Mouse (Mus musculus) kidney, postnatal 14 days (tissue): ENCODE data around the gene Rnf157.
"Not testable (repeated sequence)": the region's sequence is repeated elsewhere in the genome, so short reads cannot be mapped to it uniquely, and the experiment has no call there.

ENCODE experiments used
- DNase-seq: peaks from one replicate; pipeline ENCODE4 v3.0.0; 2022; ENCODE audit warnings: mixed read lengths

Gene Rnf157

DNA sequence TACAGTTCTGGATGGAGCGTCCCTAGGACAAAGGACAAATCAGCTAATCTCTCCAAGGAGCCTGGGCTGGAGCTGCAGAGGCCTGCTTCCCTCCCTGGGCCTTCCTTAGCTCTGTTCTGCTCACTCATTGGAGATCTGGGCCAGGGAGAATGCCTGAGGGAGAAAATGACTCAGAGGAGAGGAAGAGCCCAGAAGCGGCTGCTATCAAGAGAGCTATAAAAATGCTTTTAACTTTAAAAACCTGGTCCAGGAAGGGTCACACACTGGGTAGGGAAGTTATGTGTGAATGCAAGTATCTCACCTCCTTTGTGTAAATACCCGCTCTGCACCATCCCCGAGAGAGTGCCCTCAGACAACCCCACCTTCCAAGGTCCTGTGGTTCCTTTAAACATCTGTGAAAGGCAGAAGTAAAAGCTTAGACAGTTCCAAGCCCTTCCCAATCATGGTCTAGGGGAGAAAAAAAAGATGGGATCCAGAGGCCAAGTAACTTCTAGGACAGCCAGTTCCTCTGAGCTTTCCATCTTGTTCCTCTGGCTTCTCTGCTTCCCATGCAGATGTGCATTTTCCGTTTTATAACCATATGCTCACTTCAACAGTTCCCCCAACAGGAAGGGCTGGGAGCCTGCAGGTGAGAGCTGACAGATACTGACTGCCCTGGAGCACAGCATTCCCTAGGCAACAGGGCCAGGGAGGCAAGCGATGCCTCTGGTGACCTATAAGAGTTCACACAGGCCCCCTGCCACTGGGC lies 3.5 kb upstream of the Rnf157 start:
- DNase-seq = no peak

GRCm38 (mm10) chr11:116413631-116414022 lies 795 bp upstream of the Rnf157 start:
- no peak for DNase-seq

- no peak for DNase-seq
Observed at GRCm38 (mm10) chr11:116412028-116412827, 604 bp downstream of the Rnf157 start.

- no peak for DNase-seq
Observed at GRCm38 (mm10) chr11:116411582-116411981, 1.2 kb downstream of the Rnf157 start.

GRCm38 (mm10) chr11:116410415-116410814 lies 2.4 kb downstream of the Rnf157 start:
- not testable (repeated sequence) for DNase-seq

DNA sequence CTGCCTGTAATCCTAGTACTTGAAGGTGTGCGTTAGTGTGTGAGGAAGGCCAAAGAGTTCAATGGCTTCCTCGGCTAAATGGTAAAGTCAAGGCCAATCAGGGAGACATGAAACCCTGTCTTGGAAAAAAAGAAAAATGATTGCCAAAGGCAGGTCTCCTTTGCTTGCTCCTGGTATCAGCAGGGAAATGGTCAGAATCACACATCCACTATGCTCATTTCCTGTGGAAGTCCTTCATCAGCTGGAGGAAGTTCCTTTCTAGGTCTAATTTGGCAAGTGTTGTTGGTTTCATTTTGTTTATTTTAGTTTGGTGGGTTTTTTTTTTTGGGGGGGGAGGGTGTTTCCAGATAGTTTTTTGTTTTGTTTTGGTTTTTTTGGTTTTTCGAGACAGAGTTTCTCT lies 3.8 kb downstream of the Rnf157 start:
- DNase-seq = no peak

GRCm38 (mm10) chr11:116406231-116406728 lies 6.6 kb downstream of the Rnf157 start:
- no peak for DNase-seq

- no peak for DNase-seq
Observed at GRCm38 (mm10) chr11:116405601-116406000, 7.2 kb downstream of the Rnf157 start.

- DNase-seq = peak; percentile 39
Observed at GRCm38 (mm10) chr11:116400560-116400959, 12.3 kb downstream of the Rnf157 start.

- DNase-seq = no peak
Observed at GRCm38 (mm10) chr11:116398348-116398677, 14.5 kb downstream of the Rnf157 start.

GRCm38 (mm10) chr11:116397517-116398347 lies 15.1 kb downstream of the Rnf157 start:
- no peak for DNase-seq

GRCm38 (mm10) chr11:116396934-116397330 lies 15.9 kb downstream of the Rnf157 start:
- DNase-seq = no peak

GRCm38 (mm10) chr11:116396276-116396933 lies 16.4 kb downstream of the Rnf157 start:
- DNase-seq = peak; percentile 42

GRCm38 (mm10) chr11:116394769-116395168 lies 18.1 kb downstream of the Rnf157 start:
- DNase-seq = no peak

DNA sequence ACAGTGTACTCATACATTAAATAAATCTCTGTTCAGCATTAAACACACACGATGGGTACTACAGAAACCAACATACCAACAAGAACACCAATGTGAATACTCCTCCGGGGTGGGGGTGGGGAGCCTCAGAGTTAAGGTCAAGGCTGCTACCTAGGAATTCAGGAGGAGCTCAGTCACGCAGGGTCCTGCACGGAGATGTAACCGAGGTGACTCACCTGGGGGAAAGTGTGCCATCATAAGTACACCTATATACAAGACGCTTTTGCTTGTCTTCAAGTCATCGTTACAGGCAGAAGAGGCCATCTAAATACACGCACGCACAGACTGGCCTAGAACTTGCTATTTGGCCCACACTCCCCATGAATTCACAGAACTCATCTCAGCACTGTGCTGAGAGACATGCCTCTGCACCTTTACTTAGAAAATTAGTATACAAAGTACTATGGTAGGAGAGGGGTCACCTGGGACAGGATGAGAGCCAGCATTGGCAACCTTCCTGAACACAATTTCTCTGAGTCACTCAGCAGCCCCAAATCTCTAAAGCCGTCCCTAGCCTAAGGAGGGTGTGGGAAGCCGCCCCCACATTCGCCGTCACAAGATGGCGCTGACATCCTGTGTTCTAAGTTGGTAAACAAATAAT lies 23.9 kb downstream of the Rnf157 start:
- peak; percentile 55 for DNase-seq

DNA sequence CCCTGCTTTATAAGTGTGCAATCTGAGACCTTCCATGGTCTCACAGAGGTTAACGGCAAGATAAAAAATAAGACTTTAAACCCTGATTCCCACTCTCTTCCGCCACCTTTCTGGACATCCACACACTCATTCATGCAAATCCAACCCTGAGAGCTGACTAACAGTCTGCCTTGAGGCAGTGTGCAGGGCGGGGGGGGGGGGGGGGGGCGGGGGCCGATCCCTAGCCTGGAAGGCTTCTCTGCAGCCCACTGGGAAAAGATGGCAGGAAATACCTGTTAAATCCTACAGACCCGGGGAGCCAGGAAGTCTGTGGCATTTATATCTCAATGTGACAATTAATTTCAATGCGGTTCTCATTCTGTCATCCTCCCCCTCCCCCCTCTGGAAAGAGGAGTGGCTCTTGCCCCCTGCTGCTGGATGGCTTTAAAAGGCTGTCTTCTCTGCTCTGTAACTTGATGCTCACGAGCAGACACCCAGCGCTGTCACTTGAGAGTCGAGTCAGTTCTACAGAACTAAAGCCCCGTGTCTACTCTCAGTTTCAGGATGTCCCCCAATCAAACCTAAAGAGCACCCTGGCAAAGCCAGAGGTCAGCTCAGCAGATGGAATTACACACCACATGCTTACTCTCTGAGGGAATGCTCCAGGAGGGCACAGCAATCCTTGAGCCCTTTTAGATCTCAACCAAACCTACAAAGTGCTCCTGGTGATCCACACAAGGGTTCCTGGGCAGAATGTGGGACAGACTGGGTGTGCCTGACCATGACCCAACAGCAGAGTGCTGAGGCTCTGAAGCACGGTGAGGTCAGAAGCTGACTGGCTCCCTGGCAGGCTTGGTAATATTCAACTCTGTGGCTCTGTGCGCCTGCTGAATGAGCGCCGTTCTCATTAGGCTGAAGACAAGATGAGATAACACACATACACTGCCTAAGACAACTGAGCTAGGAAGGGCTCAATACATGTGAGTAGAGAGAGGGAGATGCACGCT lies 25.5 kb downstream of the Rnf157 start:
- DNase-seq = peak; percentile 63

DNA sequence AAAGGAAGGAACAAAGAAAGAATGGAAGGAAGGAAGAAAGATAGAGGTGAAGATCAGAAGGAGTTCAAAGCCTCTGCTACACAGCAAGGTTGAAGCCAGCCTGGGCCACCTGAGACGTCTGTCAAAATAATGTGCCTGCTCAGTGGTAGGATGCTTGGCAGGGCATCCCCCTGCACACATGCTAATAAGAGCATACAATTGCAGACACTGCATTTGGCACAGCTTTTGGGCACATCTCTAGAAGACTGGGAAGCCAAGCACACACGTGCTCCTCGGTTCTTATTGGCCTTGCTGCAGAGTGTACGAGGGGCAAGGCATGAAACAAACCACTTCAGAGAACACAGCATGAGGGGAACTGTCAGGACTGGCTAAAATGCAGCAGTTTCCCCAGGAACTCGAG lies 26.8 kb downstream of the Rnf157 start:
- no peak for DNase-seq

GRCm38 (mm10) chr11:116384171-116384570 lies 28.7 kb downstream of the Rnf157 start:
- DNase-seq = no peak

DNA sequence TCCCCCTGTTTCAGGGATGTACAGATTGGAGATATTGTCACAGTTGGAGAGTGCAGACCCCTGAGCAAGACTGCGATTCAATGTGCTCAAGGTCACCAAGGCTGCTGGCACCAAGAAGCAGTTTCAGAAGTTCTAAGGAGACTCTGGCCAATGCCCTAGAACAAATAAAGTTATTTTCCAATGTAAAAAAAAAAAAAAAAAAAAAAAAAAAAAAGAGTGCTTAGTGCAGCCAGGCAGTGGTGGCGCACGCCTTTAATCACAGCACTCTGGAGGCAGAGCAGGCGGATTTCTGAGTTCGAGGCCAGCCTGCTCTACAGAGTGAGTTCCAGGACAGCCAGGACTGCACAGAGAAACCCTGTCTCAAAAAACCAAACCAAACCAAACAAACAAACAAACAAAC lies 29.8 kb downstream of the Rnf157 start:
- not testable (repeated sequence) for DNase-seq

DNA sequence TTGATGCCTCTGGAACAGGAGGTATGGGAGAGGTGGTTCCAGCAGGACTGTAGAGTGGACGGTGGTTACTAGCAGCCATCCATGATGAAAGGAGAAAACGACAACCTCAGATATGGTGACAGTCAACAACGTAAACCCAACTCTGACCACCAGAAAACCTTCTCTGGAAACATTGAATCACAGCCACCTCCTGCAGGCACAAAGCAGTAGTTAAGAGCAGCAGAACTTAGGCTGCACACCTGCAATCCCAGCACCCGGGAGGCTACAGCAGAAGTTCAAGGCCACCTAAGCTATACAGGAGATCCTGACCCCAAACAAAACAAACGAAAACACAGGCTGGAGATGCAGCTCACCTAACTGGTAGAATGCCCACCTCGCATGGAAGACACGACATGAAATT lies 32.1 kb downstream of the Rnf157 start:
- DNase-seq = no peak

DNA sequence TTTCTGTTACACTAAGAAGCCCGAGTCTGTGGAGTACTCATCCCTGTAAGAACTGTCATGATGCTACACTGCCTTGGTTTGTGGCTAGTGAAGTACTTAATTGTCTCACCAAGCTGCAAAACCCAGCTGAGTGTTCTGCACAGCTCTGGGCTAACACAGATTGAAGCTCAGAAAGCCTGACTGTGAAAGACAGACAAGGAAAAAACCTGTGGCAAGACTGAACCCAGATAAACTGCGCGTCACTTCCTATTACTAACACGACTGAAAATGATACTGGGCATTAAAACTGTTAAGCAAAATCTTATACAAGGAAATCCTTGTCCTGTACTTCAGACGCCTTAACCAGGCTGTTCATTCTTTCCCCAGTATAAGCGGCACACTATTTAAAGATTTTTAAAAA lies 33.3 kb downstream of the Rnf157 start:
- DNase-seq = no peak
